Mouse (Mus musculus) bone marrow, adult 2 months (tissue): ENCODE data around the gene Mea1.

Experiments
- CTCF ChIP-seq: fragments of 200-500 bp; IDR thresholded peaks from 2 replicates; pipeline ENCODE4 v1.5.1; 2011; ENCODE audit warnings: low read length, control low read depth; ENCODE audit not compliant: control insufficient read depth, insufficient read depth
- POLR2A ChIP-seq: fragments of 200-500 bp; IDR thresholded peaks from 2 replicates; pipeline ENCODE4 v1.6.1; 2011; ENCODE audit warnings: low read depth, mild to moderate bottlenecking, control low read depth, low read length, borderline replicate concordance; ENCODE audit not compliant: control insufficient read depth

- TF ChIP-seq POLR2A: no peak
- no peak for TF ChIP-seq CTCF
Measured at GRCm38 (mm10) chr17:46646322-46646662, 32.3 kb upstream of the Mea1 start.
